7 mouse cellular contexts compared by ENCODE assay signal in genomic region chr5:65131211-65131879, GRCm38 (mm10). TPM values are rescaled to one million over a fixed set of nuclear protein-coding genes. Genes with fewer than 3 reads are reported as not detected.
A peak's percentile ranks its signal among the peaks of the same experiment; 100 is the strongest.
DNase-seq lines count a peak whose midpoint lies in the region; ATAC-seq and TF ChIP-seq lines count a peak whose summit lies in the region.

No protein-coding gene starts in this region.

- no peak overlapping the region for H3K27ac ChIP-seq in ES-E14 (ENCODE audit: insufficient read depth, low read depth, low read length, poor library complexity, severe bottlenecking)
- H3K27ac ChIP-seq in forebrain, embryonic 13.5 days = peak overlapping the region; percentile 89
- H3K27ac ChIP-seq in midbrain, postnatal 0 days (ENCODE audit: low read depth, low read length) = peak overlapping the region; percentile 75

- TF ChIP-seq CTCF in brain, embryonic 14.5 days (IDR thresholded peaks at IDR 0.05; ENCODE audit: borderline replicate concordance, extremely low read depth, insufficient read depth, insufficient read length) = no peak
- no peak for TF ChIP-seq CTCF in midbrain, postnatal 0 days (IDR thresholded peaks at IDR 0.05)

- peak overlapping the region; percentile 41 to 70 for H3K4me3 ChIP-seq in ES-E14 (ENCODE audit: insufficient read depth in 1 of 2, low read depth in 1 of 2, low read length in 2 of 2, poor library complexity in 1 of 2, severe bottlenecking in 1 of 2)
- H3K4me3 ChIP-seq in forebrain, embryonic 13.5 days = peak overlapping the region; percentile 68
- peak overlapping the region; percentile 54 for H3K4me3 ChIP-seq in midbrain, postnatal 0 days (ENCODE audit: low read depth, low read length)

- H3K4me1 ChIP-seq in ES-E14 (ENCODE audit: control insufficient read depth in 2 of 2, insufficient read depth in 2 of 2, low read length in 2 of 2, poor library complexity in 1 of 2) = no peaks in the 10 kb centered on the region
- H3K4me1 ChIP-seq in forebrain, embryonic 13.5 days = peaks cover 43% of the 10 kb centered on the region
- 0 out of 2 replicates have a peak, but pooled peaks cover 7% of the 10 kb centered on the region for H3K4me1 ChIP-seq in midbrain, postnatal 0 days (ENCODE audit: insufficient read depth, low read length)

- no peak for TF ChIP-seq POLR2A in brain, embryonic 14.5 days (IDR thresholded peaks at IDR 0.05; ENCODE audit: borderline replicate concordance, extremely low read depth, insufficient read depth, insufficient read length, poor library complexity, severe bottlenecking)

- no peaks in the 10 kb centered on the region for H3K36me3 ChIP-seq in ES-E14 (ENCODE audit: control insufficient read depth, insufficient read depth, low read length, poor library complexity, severe bottlenecking)
- H3K36me3 ChIP-seq in forebrain, embryonic 13.5 days (ENCODE audit: poor library complexity, severe bottlenecking) = no peaks in the 10 kb centered on the region
- no peaks in the 10 kb centered on the region for H3K36me3 ChIP-seq in midbrain, postnatal 0 days (ENCODE audit: insufficient read depth, low read length)

- ATAC-seq in forebrain, embryonic 13.5 days = peak; percentile 50
- ATAC-seq in midbrain, postnatal 0 days (ENCODE audit: low FRiP score) = peak; percentile 61

- DNase-seq in ES-E14 (ENCODE audit: low read depth, low spot score) (no peak), adipocyte (ENCODE audit: low spot score) (no peak)
- peak; percentile 72 for DNase-seq in brain, embryonic 14.5 days (ENCODE audit: low read depth)
- peak; percentile 44 to 54 for DNase-seq in layer of hippocampus, postnatal 36 days
- peak; percentile 76 for DNase-seq in midbrain, postnatal 0 days (ENCODE audit: low spot score)
- DNase-seq in kidney, postnatal 36 days = no peak

- 2% methylated on average over 20 of the region's 20 CpGs for WGBS in forebrain, embryonic 13.5 days
- 6% methylated on average over 20 of the region's 20 CpGs for WGBS in midbrain, postnatal 0 days

- H3K4me2 ChIP-seq in forebrain, embryonic 13.5 days = peak overlapping the region; percentile 72
- H3K4me2 ChIP-seq in midbrain, postnatal 0 days (ENCODE audit: low read depth, low read length, poor library complexity, severe bottlenecking) = peak overlapping the region; percentile 44

- no peaks in the 10 kb centered on the region for H3K27me3 ChIP-seq in forebrain, embryonic 13.5 days
- H3K27me3 ChIP-seq in midbrain, postnatal 0 days (ENCODE audit: insufficient read depth, low read length) = no peaks in the 10 kb centered on the region

- no peaks in the 10 kb centered on the region for H3K9me3 ChIP-seq in ES-E14 (ENCODE audit: control insufficient read depth, insufficient read depth, low read depth, low read length)
- H3K9me3 ChIP-seq in forebrain, embryonic 13.5 days (replicated peaks) = no peaks in the 10 kb centered on the region
- no peaks in the 10 kb centered on the region for H3K9me3 ChIP-seq in midbrain, postnatal 0 days (ENCODE audit: low read length)

- no peak overlapping the region for H3K9ac ChIP-seq in ES-E14 (ENCODE audit: insufficient read depth, low read depth, low read length, poor library complexity, severe bottlenecking)
- H3K9ac ChIP-seq in forebrain, embryonic 13.5 days = peak overlapping the region; percentile 86
- H3K9ac ChIP-seq in midbrain, postnatal 0 days (replicated peaks; ENCODE audit: low read length, poor library complexity, severe bottlenecking) = peak overlapping the region; percentile 68

- in situ Hi-C loops in ES-E14 (cut with MboI; ENCODE audit: low sequenced_read_pairs in 2 of 2, unreplicated experiment in 2 of 2) = no loop called here

TF ChIP-seq in ES-E14, 5 proteins besides CTCF, POLR2A, EP300 and RAD21:
- TF ChIP-seq ZNF384 (IDR thresholded peaks at IDR 0.05; ENCODE audit: low read depth, low read length) (no peak), HCFC1 (IDR thresholded peaks at IDR 0.05; ENCODE audit: borderline replicate concordance, insufficient read depth, low read length) (no peak), MAFK (IDR thresholded peaks at IDR 0.05; ENCODE audit: insufficient read depth, low read depth, low read length) (no peak), ZC3H11A (IDR thresholded peaks at IDR 0.05; ENCODE audit: borderline replicate concordance, low read depth, low read length) (no peak), CHD2 (IDR thresholded peaks at IDR 0.05; ENCODE audit: low read depth, low read length) (no peak)

RNA-seq across cellular contexts. Expression of gene Klhl5, which starts 24.0 kb away (rescaled TPM):
- total RNA-seq in ES-E14 (2012; rRNA removed) = 5.0 and 5.2 TPM in 2 replicates
- 49.5 and 54.6 TPM in 2 replicates for polyA plus RNA-seq in brain, embryonic 14.5 days (2012; rRNA removed)
- polyA plus RNA-seq in forebrain, embryonic 13.5 days (2015; fragmentation: Nextera tagmentation; extraction: Ambion mirVana) = 51.7 and 53.4 TPM in 2 replicates
- total RNA-seq in layer of hippocampus, postnatal 36 days (2021) = 10 to 100 TPM; 62.7 to 63.2 TPM
- total RNA-seq in midbrain, postnatal 0 days (2014; rRNA removed) = 62.1 and 64.4 TPM in 2 replicates
- 56.6 and 61.2 TPM in 2 replicates for polyA plus RNA-seq in midbrain, postnatal 0 days (2015; fragmentation: Nextera tagmentation; extraction: Ambion mirVana)

RNA-seq across cellular contexts. Expression of gene Tmem156, which starts 39.4 kb away (rescaled TPM):
- total RNA-seq in ES-E14 (2012; rRNA removed) = 0.40 TPM in 1 of 2 replicates, not detected in the other
- 0.08 and 0.11 TPM in 2 replicates for polyA plus RNA-seq in brain, embryonic 14.5 days (2012; rRNA removed)
- not detected in 2 replicates for polyA plus RNA-seq in forebrain, embryonic 13.5 days (2015; fragmentation: Nextera tagmentation; extraction: Ambion mirVana)
- total RNA-seq in layer of hippocampus, postnatal 36 days (2021) = under 1 TPM; 0.58 to 0.60 TPM
- total RNA-seq in midbrain, postnatal 0 days (2014; rRNA removed) = not detected in 2 replicates
- polyA plus RNA-seq in midbrain, postnatal 0 days (2015; fragmentation: Nextera tagmentation; extraction: Ambion mirVana) = 0.11 and 0.23 TPM in 2 replicates

Comparison
In these comparisons a context has a peak if more than half of its experiments do, and no peak if none do; other contexts are left out.
1. DNase-seq: peak in brain, embryonic 14.5 days (single experiment), layer of hippocampus, postnatal 36 days (2 of 2) and midbrain, postnatal 0 days (single experiment); none in ES-E14 (single experiment), adipocyte (single experiment) and kidney, postnatal 36 days (0 of 2).
2. RNA of gene Klhl5, which starts 24.0 kb away (total RNA-seq): 62.1 to 64.4 TPM in midbrain, postnatal 0 days and 62.7 to 63.2 TPM in layer of hippocampus, postnatal 36 days; 5.0 to 5.2 TPM in ES-E14; every median in the first group is over 10 times any median in the second.
3. Peak in every context shown above with its lines, with median percentiles within 50 percentile points of each other: H3K4me3 ChIP-seq.